Comparison of ENCODE assay signal across 9 mouse cellular contexts in the genomic region with DNA sequence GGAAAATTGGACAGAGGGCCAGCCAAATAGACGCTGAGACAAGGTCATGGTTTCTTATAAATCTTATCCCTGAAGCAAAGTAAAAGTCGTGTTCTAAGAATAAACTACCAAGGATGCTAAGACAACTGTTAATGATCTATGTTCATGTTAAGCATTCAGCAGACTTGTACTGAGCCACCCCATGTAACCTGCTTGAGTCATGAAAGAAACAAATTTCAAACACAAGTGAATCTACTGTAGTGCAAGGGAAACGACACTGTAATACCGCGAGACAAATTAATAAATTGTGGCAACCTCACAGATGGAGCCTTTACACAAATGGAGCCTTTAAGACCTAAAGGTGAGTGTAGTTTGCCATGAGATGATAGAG. TPM values are rescaled to one million over a fixed set of nuclear protein-coding genes. Genes with fewer than 3 reads are reported as not detected.
A peak's percentile ranks its signal among the peaks of the same experiment; 100 is the strongest.
DNase-seq lines count a peak whose midpoint lies in the region; ATAC-seq and TF ChIP-seq lines count a peak whose summit lies in the region.
"Had no signal": no experiment of that assay in that cellular context is flagged by ENCODE, and none has a peak within 500 bp of the region (broad histone marks: within the 10 kb centered on the region; RNA-seq: fewer than 3 reads in every experiment).

No protein-coding gene starts in this region.

- peak overlapping the region; percentile 82 for H3K4me2 ChIP-seq in heart, embryonic 12.5 days
- H3K4me2 ChIP-seq in hindbrain, embryonic 12.5 days (replicated peaks) = peak overlapping the region; percentile 73
- peak overlapping the region; percentile 91 for H3K4me2 ChIP-seq in liver, postnatal 0 days (ENCODE audit: low read depth, low read length)

- no peak for TF ChIP-seq POLR2A in cortical plate, adult 2 months (IDR thresholded peaks at IDR 0.05; ENCODE audit: extremely low read depth, insufficient read depth, low read length)

- H3K36me3 ChIP-seq in heart, embryonic 12.5 days = no peaks in the 10 kb centered on the region
- H3K36me3 ChIP-seq in hindbrain, embryonic 12.5 days = no peaks in the 10 kb centered on the region
- no peaks in the 10 kb centered on the region for H3K36me3 ChIP-seq in liver, postnatal 0 days (replicated peaks; ENCODE audit: insufficient read depth, low read length)

- H3K4me3 ChIP-seq in heart, embryonic 12.5 days = no peak overlapping the region
- peak overlapping the region; percentile 77; the same call in 1 of the 2 replicates for H3K4me3 ChIP-seq in cortical plate, adult 2 months (ENCODE audit: insufficient read depth, low read length)
- peak overlapping the region; percentile 70; the same call in 1 of the 2 replicates for H3K4me3 ChIP-seq in hindbrain, embryonic 12.5 days
- no peak overlapping the region for H3K4me3 ChIP-seq in liver, postnatal 0 days (ENCODE audit: low read depth, low read length)

- DNase-seq in heart, adult 18-20 months = no peak
- no peak for DNase-seq in liver, postnatal 0 days
- no peak for DNase-seq in urinary bladder, postnatal 10 days (ENCODE audit: low spot score)
- DNase-seq in right cerebral cortex, postnatal 36 days (ENCODE audit: low spot score in 2 of 2) = no peak
- no peak for DNase-seq in left cerebral cortex, adult 18-20 months (ENCODE audit: low spot score in 2 of 2)

- no peaks in the 10 kb centered on the region for H3K27me3 ChIP-seq in heart, embryonic 12.5 days (replicated peaks)
- no peaks in the 10 kb centered on the region for H3K27me3 ChIP-seq in hindbrain, embryonic 12.5 days
- H3K27me3 ChIP-seq in liver, postnatal 0 days (ENCODE audit: insufficient read depth, low read length) = no peaks in the 10 kb centered on the region
- H3K27me3 ChIP-seq: CH12.LX had no signal

- peak; percentile 22; the same call in 1 of the 2 replicates for ATAC-seq in heart, embryonic 12.5 days (ENCODE audit: insufficient number of reproducible peaks, low FRiP score)
- ATAC-seq in hindbrain, embryonic 12.5 days (ENCODE audit: low FRiP score) = peak; percentile 59
- ATAC-seq in liver, postnatal 0 days = no peak

- no peak for TF ChIP-seq CTCF in cortical plate, adult 2 months (IDR thresholded peaks at IDR 0.05; ENCODE audit: extremely low read depth, insufficient read depth, low read length)
- TF ChIP-seq CTCF in liver, postnatal 0 days (IDR thresholded peaks at IDR 0.05; ENCODE audit: low read depth) = no peak

- no peaks in the 10 kb centered on the region; the same call in 1 of the 2 replicates for H3K9me3 ChIP-seq in heart, embryonic 12.5 days (replicated peaks)
- H3K9me3 ChIP-seq in hindbrain, embryonic 12.5 days (replicated peaks) = no peaks in the 10 kb centered on the region; the same call in 1 of the 2 replicates
- H3K9me3 ChIP-seq in liver, postnatal 0 days (ENCODE audit: low read length) = no peaks in the 10 kb centered on the region

- WGBS in heart, embryonic 12.5 days = 23% methylated on average over 5 of the region's 5 CpGs
- WGBS in hindbrain, embryonic 12.5 days = 27% methylated on average over 5 of the region's 5 CpGs
- 30% methylated on average over 5 of the region's 5 CpGs for WGBS in liver, postnatal 0 days (ENCODE audit: insufficient replicate concordance)

- 0 out of 2 replicates have a peak, but pooled peaks cover 6% of the 10 kb centered on the region for H3K4me1 ChIP-seq in heart, embryonic 12.5 days (replicated peaks)
- H3K4me1 ChIP-seq in cortical plate, adult 2 months (ENCODE audit: control insufficient read depth, insufficient read depth, low read length) = no peaks in the 10 kb centered on the region
- H3K4me1 ChIP-seq in hindbrain, embryonic 12.5 days = peaks cover 8% of the 10 kb centered on the region
- peaks cover 4% of the 10 kb centered on the region; the same call in 1 of the 2 replicates for H3K4me1 ChIP-seq in liver, postnatal 0 days (ENCODE audit: insufficient read depth)

- H3K9ac ChIP-seq in heart, embryonic 12.5 days = no peak overlapping the region
- H3K9ac ChIP-seq in hindbrain, embryonic 12.5 days = no peak overlapping the region
- H3K9ac ChIP-seq in liver, postnatal 0 days (replicated peaks) = no peak overlapping the region

- no peak for TF ChIP-seq EP300 in liver, postnatal 0 days (IDR thresholded peaks at IDR 0.05; ENCODE audit: low read depth)

- no peak overlapping the region for H3K27ac ChIP-seq in heart, embryonic 12.5 days (ENCODE audit: poor library complexity, severe bottlenecking)
- H3K27ac ChIP-seq in cortical plate, adult 2 months (ENCODE audit: insufficient read depth, low read length) = no peak overlapping the region
- H3K27ac ChIP-seq in hindbrain, embryonic 12.5 days = no peak overlapping the region
- H3K27ac ChIP-seq in liver, postnatal 0 days (ENCODE audit: low read depth) = no peak overlapping the region

RNA-seq across cellular contexts. Expression of a gene that starts 0.3 kb away (rescaled TPM):
- 37.8 and 39.7 TPM in 2 replicates for polyA plus RNA-seq in heart, embryonic 12.5 days (2016; fragmentation: Nextera tagmentation; extraction: Ambion mirVana)
- 10 to 100 TPM; 11.8 to 12.3 TPM for total RNA-seq in heart, adult 18-20 months (2021)
- polyA plus RNA-seq in cortical plate, adult 2 months (2012; rRNA removed) = 142 and 167 TPM in 2 replicates
- polyA plus RNA-seq in hindbrain, embryonic 12.5 days (2016; fragmentation: Nextera tagmentation; extraction: Ambion mirVana) = 73.1 and 82.4 TPM in 2 replicates
- polyA plus RNA-seq in liver, postnatal 0 days (2015; fragmentation: Nextera tagmentation; extraction: Ambion mirVana) = 8.4 and 8.8 TPM in 2 replicates
- 10 to 100 TPM; 83.4 to 84.9 TPM for total RNA-seq in left cerebral cortex, adult 18-20 months (2021)

RNA-seq across cellular contexts. Expression of a gene that starts 48.0 kb away (rescaled TPM):
- polyA plus RNA-seq in heart, embryonic 12.5 days (2016; fragmentation: Nextera tagmentation; extraction: Ambion mirVana) = 10.0 and 11.5 TPM in 2 replicates
- 10 to 100 TPM; 14.6 to 17.1 TPM for total RNA-seq in heart, adult 18-20 months (2021)
- 3.2 and 3.6 TPM in 2 replicates for polyA plus RNA-seq in cortical plate, adult 2 months (2012; rRNA removed)
- 15.5 and 16.3 TPM in 2 replicates for polyA plus RNA-seq in hindbrain, embryonic 12.5 days (2016; fragmentation: Nextera tagmentation; extraction: Ambion mirVana)
- 4.2 and 4.6 TPM in 2 replicates for polyA plus RNA-seq in liver, postnatal 0 days (2015; fragmentation: Nextera tagmentation; extraction: Ambion mirVana)
- total RNA-seq in left cerebral cortex, adult 18-20 months (2021) = 1 to 10 TPM; 4.0 to 4.8 TPM

Comparison
In these comparisons a context has a peak if more than half of its experiments do, and no peak if none do; other contexts are left out.
1. H3K4me3 ChIP-seq: peak in cortical plate, adult 2 months (single experiment) and hindbrain, embryonic 12.5 days (single experiment); none in heart, embryonic 12.5 days (single experiment) and liver, postnatal 0 days (single experiment).
2. Peak in every context shown above with its lines, with median percentiles within 50 percentile points of each other: H3K4me2 ChIP-seq.